Mouse (Mus musculus): Measurements from ENCODE around the gene Usp46. TPM values are rescaled to one million over a fixed set of nuclear protein-coding genes. Genes with fewer than 3 reads are reported as not detected.

Usp46 gene
- polyA plus RNA-seq, 1 experiment from 2014 or later, result 12.6 TPM

GRCm38 (mm10) chr5:74042796-74043340 lies 25.4 kb downstream of the Usp46 start:
- H3K36me3 ChIP-seq (replicated peaks; ENCODE audit: insufficient read depth, low read length), result 0 out of 2 replicates have a peak, but pooled peaks cover 2% of the 10 kb centered on the region
- H3K4me1 ChIP-seq (ENCODE audit: insufficient read depth), result no peaks in the 10 kb centered on the region
- ATAC-seq (no peak), DNase-seq (no peak)
- H3K27me3 ChIP-seq (ENCODE audit: insufficient read depth, low read length), result no peaks in the 10 kb centered on the region
- H3K27ac ChIP-seq (ENCODE audit: low read depth), result no peak overlapping the region
- no peak overlapping the region for H3K4me2 ChIP-seq (ENCODE audit: low read depth, low read length)
- H3K4me3 ChIP-seq (ENCODE audit: low read depth, low read length), result no peak overlapping the region
- no peak overlapping the region for H3K9ac ChIP-seq (replicated peaks)
- TF ChIP-seq CTCF (IDR thresholded peaks at IDR 0.05; ENCODE audit: low read depth), result no peak
- TF ChIP-seq EP300 (IDR thresholded peaks at IDR 0.05; ENCODE audit: low read depth), result no peak
- WGBS (ENCODE audit: insufficient replicate concordance), result 69% methylated on average over 6 of the region's 6 CpGs
- no peaks in the 10 kb centered on the region for H3K9me3 ChIP-seq (ENCODE audit: low read length)

- 94% methylated on average over 4 of the region's 4 CpGs for WGBS (ENCODE audit: insufficient replicate concordance)
- Histone ChIP-seq H3K36me3 (replicated peaks; ENCODE audit: insufficient read depth, low read length) (peaks cover 4% of the 10 kb centered on the region; the same call in 1 of the 2 replicates), H3K9ac (replicated peaks) (no peak overlapping the region), H3K27ac (ENCODE audit: low read depth) (no peak overlapping the region), H3K27me3 (ENCODE audit: insufficient read depth, low read length) (no peaks in the 10 kb centered on the region), H3K4me2 (ENCODE audit: low read depth, low read length) (no peak overlapping the region), H3K9me3 (ENCODE audit: low read length) (no peaks in the 10 kb centered on the region), H3K4me1 (ENCODE audit: insufficient read depth) (no peaks in the 10 kb centered on the region), H3K4me3 (ENCODE audit: low read depth, low read length) (no peak overlapping the region)
- TF ChIP-seq CTCF (IDR thresholded peaks at IDR 0.05; ENCODE audit: low read depth) (no peak), EP300 (IDR thresholded peaks at IDR 0.05; ENCODE audit: low read depth) (no peak)
- DNase-seq, result no peak
- ATAC-seq, result no peak
These were observed 27.7 kb downstream of the Usp46 start for GRCm38 (mm10) chr5:74040541-74040940.

DNA sequence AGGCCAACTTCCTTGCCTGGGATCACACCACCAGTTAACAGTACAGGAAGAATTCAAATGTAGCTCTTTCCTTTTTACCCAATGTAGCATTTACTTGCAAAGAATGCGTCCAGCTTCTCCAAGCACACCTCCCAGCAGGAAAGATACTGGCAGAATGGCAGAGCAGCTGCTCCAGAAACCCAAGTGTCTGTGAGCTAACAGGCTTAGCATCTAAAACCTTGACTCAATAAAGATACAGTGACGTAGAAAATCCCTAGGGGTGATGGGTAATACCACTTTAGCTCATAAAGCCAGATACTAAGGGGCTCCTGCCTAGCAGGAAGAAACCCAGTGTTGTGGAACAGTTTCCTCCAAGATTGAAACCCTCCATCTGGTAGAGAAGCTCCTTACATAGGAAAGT lies 32.8 kb downstream of the Usp46 start:
- no peak for TF ChIP-seq EP300 (IDR thresholded peaks at IDR 0.05; ENCODE audit: low read depth)
- no peak for ATAC-seq
- 86% methylated on average over 2 of the region's 2 CpGs for WGBS (ENCODE audit: insufficient replicate concordance)
- no peaks in the 10 kb centered on the region for H3K4me1 ChIP-seq (ENCODE audit: insufficient read depth)
- no peak overlapping the region for H3K27ac ChIP-seq (ENCODE audit: low read depth)
- H3K9ac ChIP-seq (replicated peaks), result no peak overlapping the region
- DNase-seq, result no peak
- H3K27me3 ChIP-seq (ENCODE audit: insufficient read depth, low read length), result no peaks in the 10 kb centered on the region
- no peak overlapping the region for H3K4me2 ChIP-seq (ENCODE audit: low read depth, low read length)
- H3K36me3 ChIP-seq (replicated peaks; ENCODE audit: insufficient read depth, low read length), result peaks cover 27% of the 10 kb centered on the region; the same call in 1 of the 2 replicates
- H3K4me3 ChIP-seq (ENCODE audit: low read depth, low read length), result no peak overlapping the region
- no peaks in the 10 kb centered on the region for H3K9me3 ChIP-seq (ENCODE audit: low read length)

- ATAC-seq (no peak), DNase-seq (no peak)
- no peaks in the 10 kb centered on the region for H3K27me3 ChIP-seq (ENCODE audit: insufficient read depth, low read length)
- H3K9me3 ChIP-seq (ENCODE audit: low read length), result no peaks in the 10 kb centered on the region
- 83% methylated on average over 4 of the region's 4 CpGs for WGBS (ENCODE audit: insufficient replicate concordance)
- H3K36me3 ChIP-seq (replicated peaks; ENCODE audit: insufficient read depth, low read length), result peaks cover 28% of the 10 kb centered on the region; the same call in 1 of the 2 replicates
- H3K4me2 ChIP-seq (ENCODE audit: low read depth, low read length), result no peak overlapping the region
- no peak overlapping the region for H3K27ac ChIP-seq (ENCODE audit: low read depth)
- peak; percentile 36 for TF ChIP-seq CTCF (IDR thresholded peaks at IDR 0.05; ENCODE audit: low read depth)
- no peak for TF ChIP-seq EP300 (IDR thresholded peaks at IDR 0.05; ENCODE audit: low read depth)
- no peak overlapping the region for H3K4me3 ChIP-seq (ENCODE audit: low read depth, low read length)
- H3K9ac ChIP-seq (replicated peaks), result no peak overlapping the region
- no peaks in the 10 kb centered on the region for H3K4me1 ChIP-seq (ENCODE audit: insufficient read depth)
These were observed 34.1 kb downstream of the Usp46 start for GRCm38 (mm10) chr5:74034177-74034576.

DNA sequence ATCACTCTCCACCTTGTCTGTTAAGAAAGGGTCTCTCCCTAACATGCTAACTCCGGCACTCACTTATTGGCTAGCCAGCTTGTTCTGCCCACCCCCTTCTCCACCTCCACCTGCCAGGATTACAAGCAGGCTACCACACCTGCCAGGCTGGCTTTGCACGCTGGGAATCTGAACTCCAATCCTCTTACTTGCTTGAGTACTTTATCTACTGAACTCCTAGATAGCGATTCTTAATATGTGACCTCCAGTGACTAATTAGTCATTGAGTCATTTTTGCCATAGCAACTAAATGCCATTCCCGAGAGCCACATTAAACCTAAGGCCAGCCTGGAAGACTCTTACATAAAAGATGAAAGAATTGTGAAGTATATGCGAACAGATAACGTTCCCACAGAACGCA lies 38.4 kb downstream of the Usp46 start:
- H3K4me2 ChIP-seq (ENCODE audit: low read depth, low read length), result no peak overlapping the region
- no peak for ATAC-seq
- H3K4me1 ChIP-seq (ENCODE audit: insufficient read depth), result no peaks in the 10 kb centered on the region
- H3K4me3 ChIP-seq (ENCODE audit: low read depth, low read length), result no peak overlapping the region
- no peak overlapping the region for H3K9ac ChIP-seq (replicated peaks)
- peaks cover 35% of the 10 kb centered on the region for H3K36me3 ChIP-seq (replicated peaks; ENCODE audit: insufficient read depth, low read length)
- H3K27ac ChIP-seq (ENCODE audit: low read depth), result no peak overlapping the region
- no peak for DNase-seq
- no peak for TF ChIP-seq EP300 (IDR thresholded peaks at IDR 0.05; ENCODE audit: low read depth)
- TF ChIP-seq CTCF (IDR thresholded peaks at IDR 0.05; ENCODE audit: low read depth), result no peak
- no peaks in the 10 kb centered on the region for H3K27me3 ChIP-seq (ENCODE audit: insufficient read depth, low read length)
- 84% methylated on average over 7 of the region's 7 CpGs for WGBS (ENCODE audit: insufficient replicate concordance)
- no peaks in the 10 kb centered on the region for H3K9me3 ChIP-seq (ENCODE audit: low read length)

DNA sequence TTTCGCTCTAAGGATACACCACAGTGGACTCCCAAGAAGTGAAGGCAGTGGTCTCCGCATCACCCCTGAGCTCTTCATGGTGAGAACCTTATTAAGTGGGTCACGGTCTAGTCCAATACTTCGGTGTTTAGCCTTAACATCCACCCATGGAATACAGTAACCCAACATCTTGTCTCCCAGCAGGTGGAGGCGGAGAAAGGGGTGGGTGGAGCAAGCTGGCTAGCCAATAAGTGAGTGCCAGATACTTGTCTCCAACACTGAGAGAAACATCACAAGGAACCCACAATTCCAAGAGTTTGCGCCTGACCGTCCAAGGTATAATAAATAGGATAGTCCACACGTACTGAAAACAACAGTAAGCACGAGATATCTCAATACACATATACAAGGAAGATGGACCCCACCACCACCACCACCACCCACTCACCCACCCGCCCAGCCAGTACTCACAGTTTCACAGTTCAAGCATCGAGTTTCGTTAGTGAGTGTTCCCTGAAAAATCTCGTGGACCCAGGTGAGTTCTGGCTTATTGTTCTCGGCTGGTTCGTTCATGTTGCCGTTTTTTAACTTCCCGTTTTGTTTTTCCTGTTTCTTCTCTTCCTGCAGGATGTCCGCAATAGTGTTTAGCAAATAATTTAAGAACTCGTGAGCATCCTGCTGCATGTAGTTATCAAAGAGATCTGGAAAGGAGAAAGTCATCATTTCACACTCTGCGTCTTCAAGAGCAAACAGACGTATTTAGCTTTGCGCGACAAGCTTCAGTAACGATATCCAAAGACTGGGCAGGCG lies 39.3 kb downstream of the Usp46 start:
- WGBS (ENCODE audit: insufficient replicate concordance), result 82% methylated on average over 25 of the region's 25 CpGs
- H3K9me3 ChIP-seq (ENCODE audit: low read length), result no peaks in the 10 kb centered on the region
- no peak overlapping the region for H3K4me2 ChIP-seq (ENCODE audit: low read depth, low read length)
- H3K27ac ChIP-seq (ENCODE audit: low read depth), result peak overlapping the region; percentile 29; the same call in 1 of the 2 replicates
- no peak for TF ChIP-seq CTCF (IDR thresholded peaks at IDR 0.05; ENCODE audit: low read depth)
- no peak for TF ChIP-seq EP300 (IDR thresholded peaks at IDR 0.05; ENCODE audit: low read depth)
- no peak overlapping the region; the same call in 1 of the 2 replicates for H3K4me3 ChIP-seq (ENCODE audit: low read depth, low read length)
- no peak overlapping the region for H3K9ac ChIP-seq (replicated peaks)
- H3K27me3 ChIP-seq (ENCODE audit: insufficient read depth, low read length), result no peaks in the 10 kb centered on the region
- ATAC-seq, result no peak
- no peaks in the 10 kb centered on the region for H3K4me1 ChIP-seq (ENCODE audit: insufficient read depth)
- H3K36me3 ChIP-seq (replicated peaks; ENCODE audit: insufficient read depth, low read length), result peaks cover 35% of the 10 kb centered on the region
- no peak for DNase-seq

Measured in liver, postnatal 0 days (tissue).